Mouse (Mus musculus) R1 (cell line): ENCODE results near the gene Krtap4-1.

Source experiments
- DNase-seq: peaks from one replicate; pipeline ENCODE4 v3.0.0-alpha.2; 2018; ENCODE audit warnings: low read depth, low spot score

The Krtap4-1 gene

GRCm38 (mm10) chr11:99585096-99585495 lies 42.9 kb downstream of the Krtap4-1 start:
- DNase-seq = no peak

GRCm38 (mm10) chr11:99583245-99583704 lies 44.8 kb downstream of the Krtap4-1 start, which contains the start of gene Krtap1-4:
Krtap1-4 (minus strand) TSS chr11:99583654.
- DNase-seq = no peak

GRCm38 (mm10) chr11:99581564-99581963 lies 46.5 kb downstream of the Krtap4-1 start:
- no peak for DNase-seq

- DNase-seq = no peak
Observed at GRCm38 (mm10) chr11:99581051-99581450, 47.0 kb downstream of the Krtap4-1 start.

GRCm38 (mm10) chr11:99580636-99581035 lies 47.4 kb downstream of the Krtap4-1 start, which contains the start of gene Krtap1-5:
Krtap1-5 (minus strand) TSS chr11:99581016.
- no peak for DNase-seq
